Mouse (Mus musculus) hindbrain, embryonic 13.5 days (tissue): ENCODE measurements around the gene Sorcs3. TPM values are rescaled to one million over a fixed set of nuclear protein-coding genes. Genes with fewer than 3 reads are reported as not detected.

Source experiments
- ATAC-seq: fragments of 200-750 bp; cut with Nextera tagmentation; 2 replicates; pipeline ENCODE4 v1.8.0; 2017; ENCODE audit warnings: moderate TSS enrichment; ENCODE audit not compliant: low FRiP score
- H3K27ac ChIP-seq: fragments of 300-500 bp; sonication (generic); 2 replicates; pipeline ENCODE4 v1.5.1; 2015; ENCODE audit warnings: inconsistent platforms, mild to moderate bottlenecking, moderate library complexity
- H3K27me3 ChIP-seq: fragments of 300-500 bp; sonication (generic); 2 replicates; pipeline ENCODE4 v1.6.1; 2015; ENCODE audit warnings: mild to moderate bottlenecking, inconsistent platforms
- H3K36me3 ChIP-seq: fragments of 300-500 bp; sonication (generic); 2 replicates; pipeline ENCODE4 v1.6.1; 2015; ENCODE audit warnings: mild to moderate bottlenecking, inconsistent platforms
- H3K4me1 ChIP-seq: fragments of 300-500 bp; sonication (generic); replicated peaks from 2 replicates; pipeline ENCODE4 v1.6.1; 2015; ENCODE audit warnings: inconsistent platforms
- H3K4me2 ChIP-seq: fragments of 300-500 bp; sonication (generic); 2 replicates; pipeline ENCODE4 v1.6.1; 2015; ENCODE audit warnings: inconsistent platforms, mild to moderate bottlenecking, moderate library complexity
- H3K4me3 ChIP-seq: fragments of 300-500 bp; sonication (generic); 2 replicates; pipeline ENCODE4 v1.5.1; 2015; ENCODE audit warnings: mild to moderate bottlenecking, inconsistent platforms
- H3K9ac ChIP-seq: fragments of 300-500 bp; sonication (generic); 2 replicates; pipeline ENCODE4 v1.6.1; 2015; ENCODE audit warnings: mild to moderate bottlenecking, inconsistent platforms
- H3K9me3 ChIP-seq: fragments of 300-500 bp; sonication (generic); 2 replicates; pipeline ENCODE4 v1.6.1; 2016; ENCODE audit warnings: inconsistent platforms
- WGBS: fragments of 180-500 bp; shearing (Covaris S2); methylation state at CpG from one replicate; pipeline ENCODE4 v1.1.7; 2015; 5-methylcytosine and 5-hydroxymethylcytosine counted together
- polyA plus RNA-seq: library from polyadenylated mRNA; unstranded; fragments of >200 nt; fragmentation: Nextera tagmentation; extraction: Ambion mirVana; gene quantifications from 2 replicates; pipeline ENCODE4 v1.2.1, GENCODE M21; 2015

Sorcs3 gene
- polyA plus RNA-seq, 1 experiment from 2014 or later, result 10.9 TPM

DNA sequence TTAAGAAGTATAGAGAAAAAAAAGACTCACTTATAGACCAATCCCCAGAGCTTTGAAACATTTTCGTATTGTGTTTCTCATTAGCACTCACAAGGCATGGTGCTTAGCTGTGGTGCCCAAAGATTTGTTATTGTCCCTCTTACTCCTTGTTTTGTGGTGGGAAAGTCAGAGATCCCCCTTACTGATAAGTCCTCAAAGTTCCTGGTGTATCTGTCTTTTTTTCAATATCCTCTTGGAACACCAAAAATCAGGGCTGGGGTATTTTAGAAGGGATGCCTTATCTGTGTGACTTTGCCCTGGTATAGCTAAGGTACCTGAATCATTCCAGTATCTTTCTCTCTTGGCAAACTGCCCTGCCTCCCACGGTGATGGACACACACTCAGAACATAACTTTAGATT lies 92.6 kb downstream of the Sorcs3 start:
- Histone ChIP-seq H3K4me3 (no peak overlapping the region), H3K4me1 (peaks cover 19% of the 10 kb centered on the region), H3K36me3 (no peaks in the 10 kb centered on the region), H3K9ac (no peak overlapping the region), H3K9me3 (no peaks in the 10 kb centered on the region), H3K27me3 (no peaks in the 10 kb centered on the region), H3K4me2 (no peak overlapping the region), H3K27ac (no peak overlapping the region)
- no peak for ATAC-seq
- 81% methylated on average over 2 of the region's 2 CpGs for WGBS

DNA sequence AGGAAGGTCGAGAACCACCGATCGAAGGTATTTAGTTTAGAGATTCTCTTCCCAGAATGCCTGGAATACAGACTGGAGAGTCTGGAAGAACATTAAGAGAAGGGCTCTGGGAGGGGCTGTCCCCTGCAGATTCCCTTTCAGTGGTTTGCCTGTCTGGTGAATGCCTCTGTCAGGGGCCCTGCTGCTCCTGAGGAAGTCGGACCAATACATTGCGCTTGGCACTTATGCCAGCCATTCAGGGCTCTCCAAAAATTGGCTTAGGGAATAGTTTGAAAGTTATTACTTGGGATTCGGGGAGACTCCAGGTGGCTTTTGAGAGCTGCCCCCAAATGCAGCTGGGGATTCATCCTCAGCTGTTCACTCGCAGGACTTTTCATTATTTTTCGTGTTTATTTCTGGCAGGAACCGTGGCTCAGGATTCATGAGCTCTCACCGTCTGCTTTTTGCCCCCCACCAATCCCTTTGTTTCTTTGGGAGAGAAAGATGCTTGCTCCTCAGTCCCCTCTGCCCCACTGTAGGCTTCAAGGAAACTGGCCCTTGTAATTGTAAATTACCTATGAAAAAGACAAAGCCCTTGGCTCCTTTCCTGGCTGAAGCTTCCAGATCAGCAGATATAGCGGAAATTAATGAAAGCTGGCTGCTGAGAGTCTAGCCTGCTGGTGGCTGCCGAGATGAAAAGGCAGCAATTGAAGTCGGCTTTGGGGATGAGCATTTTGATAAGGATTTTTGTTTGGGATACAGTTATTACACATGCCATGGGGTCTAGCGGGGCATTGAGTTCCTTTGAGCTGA lies 94.8 kb downstream of the Sorcs3 start:
- no peaks in the 10 kb centered on the region for H3K36me3 ChIP-seq
- peak; percentile 77 for ATAC-seq

DNA sequence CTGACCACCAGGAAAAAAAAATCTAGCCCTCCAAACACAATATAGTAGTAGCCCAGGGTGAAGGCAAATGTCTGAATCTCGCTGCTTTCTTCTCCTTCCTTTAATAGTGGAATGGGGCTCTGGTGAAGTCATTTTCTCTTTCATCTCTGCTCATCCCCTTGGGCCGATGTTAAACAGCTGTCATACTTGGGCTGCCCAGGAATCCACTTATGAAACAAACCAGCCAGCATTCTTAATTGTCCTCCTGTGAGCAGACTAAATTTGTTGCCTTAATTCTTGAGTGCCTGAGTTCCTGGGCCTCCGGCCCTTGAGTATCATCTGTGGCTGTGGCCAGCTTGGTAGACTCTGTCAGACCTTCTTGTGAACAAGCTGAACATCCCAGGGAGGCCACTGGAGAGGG lies 95.5 kb downstream of the Sorcs3 start:
- Histone ChIP-seq H3K9me3 (no peaks in the 10 kb centered on the region), H3K4me3 (no peak overlapping the region), H3K4me2 (no peak overlapping the region), H3K36me3 (no peaks in the 10 kb centered on the region), H3K4me1 (peaks cover 16% of the 10 kb centered on the region), H3K27me3 (no peaks in the 10 kb centered on the region), H3K9ac (no peak overlapping the region), H3K27ac (peak overlapping the region; percentile 25; the same call in 1 of the 2 replicates)
- no peak for ATAC-seq
- 34% methylated on average over 3 of the region's 3 CpGs for WGBS

More for the DNA sequence above, 94.8 kb downstream of the Sorcs3 start:
- Histone ChIP-seq H3K27me3 (no peaks in the 10 kb centered on the region), H3K4me1 (peaks cover 16% of the 10 kb centered on the region), H3K4me3 (no peak overlapping the region), H3K9ac (no peak overlapping the region), H3K9me3 (no peaks in the 10 kb centered on the region), H3K27ac (peak overlapping the region; percentile 75), H3K4me2 (peak overlapping the region; percentile 23)
- WGBS, result 23% methylated on average over 14 of the region's 14 CpGs

DNA sequence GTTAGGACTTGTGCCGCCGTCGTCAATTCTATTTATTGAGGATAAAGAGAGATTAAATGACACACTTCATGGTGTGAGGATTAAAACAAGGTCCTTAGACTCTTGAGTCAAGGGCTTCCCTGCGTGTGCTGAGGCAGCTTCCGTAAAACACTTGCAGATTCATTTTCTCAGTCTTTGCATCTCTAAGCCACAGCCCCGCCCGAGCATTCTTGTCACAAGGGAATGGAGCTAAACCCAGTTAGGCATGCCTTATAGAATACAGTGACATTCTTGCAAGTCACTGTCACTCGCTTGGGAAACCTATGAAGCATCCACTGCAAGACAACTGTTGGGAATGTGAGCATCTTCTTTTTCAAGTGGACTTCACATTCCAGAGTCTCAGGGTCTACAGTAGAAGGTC lies 102.5 kb downstream of the Sorcs3 start:
- Histone ChIP-seq H3K4me2 (no peak overlapping the region), H3K27me3 (no peaks in the 10 kb centered on the region), H3K4me3 (no peak overlapping the region), H3K36me3 (no peaks in the 10 kb centered on the region), H3K9me3 (no peaks in the 10 kb centered on the region), H3K27ac (no peak overlapping the region), H3K9ac (no peak overlapping the region), H3K4me1 (peaks cover 12% of the 10 kb centered on the region)
- ATAC-seq, result no peak
- 87% methylated on average over 8 of the region's 8 CpGs for WGBS

DNA sequence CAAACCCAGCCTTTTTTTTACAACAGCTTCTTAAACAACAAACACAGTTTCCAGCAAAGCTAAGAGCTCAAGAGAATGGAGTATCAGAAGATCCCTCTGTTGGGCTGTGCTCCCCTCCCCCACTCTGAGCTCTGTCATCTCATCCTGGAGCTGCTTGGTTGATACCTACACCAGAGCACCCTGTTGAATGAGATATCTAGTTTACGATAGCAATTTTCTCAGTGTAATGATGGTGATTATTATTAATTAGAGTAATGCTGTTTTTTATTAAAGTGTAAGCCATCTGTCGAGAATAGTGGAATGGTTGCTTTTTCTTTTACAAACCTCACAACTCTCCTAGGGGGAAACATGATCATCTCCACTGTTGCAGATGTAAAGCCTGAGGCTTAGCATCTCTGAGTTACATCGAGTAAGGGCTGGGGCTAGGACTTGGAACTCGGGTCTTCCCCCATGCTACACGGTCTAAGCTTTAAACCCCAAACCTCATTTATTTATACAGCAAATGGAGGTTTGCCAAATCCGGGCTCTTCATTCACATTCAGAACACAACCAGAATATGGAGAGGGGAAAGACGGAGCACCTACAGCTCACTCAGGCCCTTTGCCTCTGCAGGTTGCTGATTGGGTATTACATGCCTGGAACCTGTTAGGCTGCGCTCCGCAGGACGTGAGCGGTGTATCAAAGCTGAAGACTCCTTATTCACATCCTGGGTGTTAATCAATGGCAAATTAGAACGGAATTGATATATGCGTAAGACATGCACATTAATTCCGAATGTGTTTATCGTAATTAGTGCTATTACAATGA lies 103.9 kb downstream of the Sorcs3 start:
- no peak overlapping the region for H3K4me3 ChIP-seq
- H3K9me3 ChIP-seq, result no peaks in the 10 kb centered on the region
- H3K27ac ChIP-seq, result no peak overlapping the region
- no peak overlapping the region for H3K4me2 ChIP-seq
- ATAC-seq, result no peak
- no peaks in the 10 kb centered on the region for H3K27me3 ChIP-seq
- H3K9ac ChIP-seq, result no peak overlapping the region
- WGBS, result 66% methylated on average over 15 of the region's 15 CpGs
- peaks cover 12% of the 10 kb centered on the region for H3K4me1 ChIP-seq
- no peaks in the 10 kb centered on the region for H3K36me3 ChIP-seq

DNA sequence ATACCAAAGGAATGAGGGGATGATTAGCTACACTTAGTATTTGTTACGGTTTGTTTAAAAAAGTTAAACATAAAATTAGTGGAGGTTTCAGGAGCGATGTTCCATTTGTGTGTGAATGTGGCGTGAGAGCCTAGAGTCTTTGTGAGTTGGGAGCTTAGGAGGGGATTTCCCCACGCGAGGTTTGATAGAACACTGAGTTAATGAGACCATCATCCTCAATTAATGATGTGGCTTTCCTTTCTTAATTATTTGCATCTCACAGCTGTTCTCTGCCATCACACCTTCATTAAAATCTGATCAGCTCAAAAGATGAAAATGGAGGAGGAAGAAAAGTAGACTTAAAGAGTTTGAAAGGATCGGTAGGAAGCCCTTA lies 104.5 kb downstream of the Sorcs3 start:
- Histone ChIP-seq H3K4me1 (peaks cover 12% of the 10 kb centered on the region), H3K9ac (no peak overlapping the region), H3K27ac (no peak overlapping the region), H3K4me3 (no peak overlapping the region), H3K36me3 (no peaks in the 10 kb centered on the region), H3K4me2 (no peak overlapping the region), H3K9me3 (no peaks in the 10 kb centered on the region), H3K27me3 (no peaks in the 10 kb centered on the region)
- no peak for ATAC-seq
- 72% methylated on average over 6 of the region's 6 CpGs for WGBS

DNA sequence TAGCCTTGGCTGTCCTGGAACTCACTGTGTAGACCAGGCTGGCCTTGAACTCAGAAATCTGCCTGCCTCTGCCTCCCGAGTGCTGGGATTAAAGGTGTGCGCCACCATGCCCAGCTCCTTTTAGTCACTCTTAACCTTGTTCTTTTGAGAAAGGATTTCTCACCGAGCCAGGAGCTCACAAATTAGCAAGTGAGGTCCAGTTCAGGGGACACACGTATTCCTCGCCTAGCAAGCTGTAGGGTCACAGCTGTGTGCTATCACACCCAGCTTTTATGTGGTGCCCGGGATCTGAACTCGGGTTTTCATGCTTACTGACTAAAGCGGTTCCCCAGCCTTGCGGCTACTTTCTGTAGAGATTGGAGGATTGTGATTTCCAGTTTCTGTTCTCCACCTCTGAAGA lies 108.0 kb downstream of the Sorcs3 start:
- Histone ChIP-seq H3K27me3 (no peaks in the 10 kb centered on the region), H3K36me3 (no peaks in the 10 kb centered on the region), H3K9ac (no peak overlapping the region), H3K4me1 (peaks cover 12% of the 10 kb centered on the region), H3K9me3 (no peaks in the 10 kb centered on the region), H3K4me2 (no peak overlapping the region), H3K4me3 (no peak overlapping the region), H3K27ac (no peak overlapping the region)
- 94% methylated on average over 9 of the region's 9 CpGs for WGBS
- ATAC-seq, result no peak

DNA sequence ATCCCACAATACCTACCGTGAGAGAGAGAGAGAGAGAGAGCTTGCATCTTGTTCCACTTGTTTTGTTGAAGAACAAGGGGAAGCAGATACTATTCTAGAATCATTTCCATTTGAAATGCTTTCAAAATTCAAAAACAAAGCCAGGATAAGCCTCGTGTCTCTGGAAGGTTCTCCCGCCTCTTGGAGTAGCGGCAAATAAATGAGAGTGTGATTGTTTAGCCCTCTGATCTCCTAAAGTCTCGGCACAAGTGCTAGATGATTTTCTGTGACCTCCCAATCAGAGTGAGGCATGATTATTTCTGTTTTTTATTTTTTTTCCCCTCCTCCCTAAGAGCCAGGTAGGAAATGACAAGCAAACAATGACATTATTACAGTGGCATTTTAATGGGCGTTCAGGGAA lies 121.3 kb downstream of the Sorcs3 start:
- Histone ChIP-seq H3K4me3 (no peak overlapping the region), H3K4me1 (peaks cover 13% of the 10 kb centered on the region; the same call in 1 of the 2 replicates), H3K4me2 (no peak overlapping the region), H3K9ac (no peak overlapping the region), H3K27me3 (0 out of 2 replicates have a peak, but pooled peaks cover 5% of the 10 kb centered on the region), H3K9me3 (no peaks in the 10 kb centered on the region), H3K27ac (no peak overlapping the region), H3K36me3 (no peaks in the 10 kb centered on the region)
- 34% methylated on average over 6 of the region's 6 CpGs for WGBS
- ATAC-seq, result no peak

DNA sequence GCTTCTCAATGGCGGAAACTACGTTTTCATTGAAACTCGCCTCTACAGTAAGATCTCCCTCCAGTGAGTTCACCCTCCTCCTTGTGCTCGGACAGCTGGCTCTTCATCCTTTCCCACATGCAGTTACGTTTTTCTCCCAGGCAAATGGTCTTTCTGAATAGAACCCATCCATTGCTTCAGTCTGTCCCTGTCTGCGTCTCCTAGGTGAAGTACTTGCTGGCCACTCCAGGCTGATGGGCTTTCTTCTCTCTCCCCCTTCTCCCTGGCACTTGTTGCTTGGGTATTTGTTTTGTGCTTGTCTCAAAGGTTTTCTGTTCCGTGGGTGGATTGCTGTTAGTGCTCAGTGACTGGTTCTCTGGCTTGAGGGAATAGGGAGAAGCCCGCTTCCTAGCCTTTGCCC lies 122.3 kb downstream of the Sorcs3 start:
- H3K27ac ChIP-seq, result no peak overlapping the region
- no peaks in the 10 kb centered on the region for H3K36me3 ChIP-seq
- WGBS, result 69% methylated on average over 8 of the region's 8 CpGs
- H3K4me2 ChIP-seq, result no peak overlapping the region
- no peak overlapping the region for H3K9ac ChIP-seq
- H3K4me3 ChIP-seq, result no peak overlapping the region
- H3K27me3 ChIP-seq, result 0 out of 2 replicates have a peak, but pooled peaks cover 5% of the 10 kb centered on the region
- no peaks in the 10 kb centered on the region for H3K9me3 ChIP-seq
- ATAC-seq, result peak; percentile 49; the same call in 1 of the 2 replicates
- peaks cover 13% of the 10 kb centered on the region; the same call in 1 of the 2 replicates for H3K4me1 ChIP-seq

DNA sequence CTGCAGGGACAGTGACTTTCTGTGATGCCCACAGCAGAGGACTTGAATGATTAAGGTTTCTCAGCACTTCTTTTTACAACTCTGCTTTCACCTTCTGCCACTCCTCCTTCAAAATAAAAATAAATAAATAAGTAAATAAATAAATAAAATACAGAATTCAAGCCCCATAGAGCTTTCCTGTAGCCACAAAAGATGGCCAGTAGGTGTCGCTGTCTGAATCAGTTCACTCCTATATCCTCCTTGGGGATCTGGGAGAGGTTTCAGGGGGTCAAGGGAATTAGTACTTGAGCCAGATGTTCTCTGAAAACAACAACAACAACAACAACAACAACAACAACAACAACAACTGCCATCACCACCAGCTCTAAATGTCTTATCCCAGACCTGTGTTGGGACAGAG lies 125.8 kb downstream of the Sorcs3 start:
- Histone ChIP-seq H3K9me3 (no peaks in the 10 kb centered on the region), H3K9ac (no peak overlapping the region), H3K27ac (no peak overlapping the region), H3K4me1 (peaks cover 16% of the 10 kb centered on the region; the same call in 1 of the 2 replicates), H3K27me3 (no peaks in the 10 kb centered on the region), H3K4me3 (no peak overlapping the region), H3K4me2 (no peak overlapping the region), H3K36me3 (no peaks in the 10 kb centered on the region)
- ATAC-seq, result no peak
- WGBS, result 9% methylated on average over 1 of the region's 1 CpGs

DNA sequence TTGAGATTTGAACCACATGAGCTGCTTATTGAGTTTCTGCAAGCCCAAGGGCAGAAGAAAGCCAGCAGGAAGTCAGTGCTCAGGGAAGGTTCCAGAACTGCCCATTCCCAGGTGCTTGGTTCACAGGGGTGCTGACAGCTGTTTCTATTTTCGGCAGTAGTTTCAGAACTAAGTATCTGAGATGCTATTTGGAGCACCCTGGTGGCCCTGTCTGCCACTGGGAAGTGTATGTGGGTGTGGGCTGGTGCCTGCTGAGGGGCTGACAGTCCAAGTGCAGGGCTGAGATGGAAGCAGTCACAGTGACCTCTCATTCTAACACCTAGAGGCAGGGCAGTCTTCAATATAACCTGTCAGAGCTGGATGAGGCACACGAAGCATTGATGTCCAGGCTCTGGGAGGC lies 127.3 kb downstream of the Sorcs3 start:
- Histone ChIP-seq H3K27me3 (no peaks in the 10 kb centered on the region), H3K9ac (no peak overlapping the region), H3K9me3 (no peaks in the 10 kb centered on the region), H3K4me1 (peaks cover 15% of the 10 kb centered on the region; the same call in 1 of the 2 replicates), H3K4me3 (no peak overlapping the region), H3K36me3 (no peaks in the 10 kb centered on the region), H3K27ac (no peak overlapping the region), H3K4me2 (no peak overlapping the region)
- WGBS, result 75% methylated on average over 2 of the region's 2 CpGs
- no peak for ATAC-seq

DNA sequence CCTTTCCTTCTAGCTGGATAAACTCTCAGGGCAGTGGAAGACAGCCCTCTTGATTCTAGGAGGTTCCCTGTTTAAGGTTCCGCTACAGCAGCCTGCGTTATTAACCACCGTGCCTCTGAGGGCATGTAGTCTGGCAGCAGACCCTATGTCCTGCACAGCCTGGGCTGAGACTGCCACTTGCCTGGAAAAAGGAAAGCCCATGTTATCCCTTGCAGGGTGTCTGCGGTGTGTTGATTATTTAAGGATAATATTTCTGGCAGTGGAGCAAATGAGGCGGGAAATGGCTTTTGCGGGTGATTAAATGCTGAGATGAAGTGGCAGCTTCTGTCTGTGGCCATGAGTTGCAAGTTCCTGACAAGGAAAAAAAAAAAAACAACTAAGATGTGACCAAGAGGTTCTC lies 131.6 kb downstream of the Sorcs3 start:
- WGBS, result 66% methylated on average over 6 of the region's 6 CpGs

More for the DNA sequence above, 131.6 kb downstream of the Sorcs3 start:
- Histone ChIP-seq H3K36me3 (no peaks in the 10 kb centered on the region), H3K9ac (no peak overlapping the region), H3K4me2 (no peak overlapping the region), H3K27ac (no peak overlapping the region), H3K4me1 (peaks cover 13% of the 10 kb centered on the region; the same call in 1 of the 2 replicates), H3K27me3 (no peaks in the 10 kb centered on the region), H3K9me3 (no peaks in the 10 kb centered on the region), H3K4me3 (no peak overlapping the region)
- ATAC-seq, result no peak
